Mouse (Mus musculus): ENCODE measurements around the gene Dhrs11.

GRCm38 (mm10) chr11:84818085-84818960 lies 10.5 kb downstream of the Dhrs11 start:
- TF ChIP-seq CTCF (IDR thresholded peaks at IDR 0.05; ENCODE audit: borderline replicate concordance, extremely low read depth, insufficient read depth, insufficient read length): peak; percentile 83
- no peak for TF ChIP-seq POLR2A (IDR thresholded peaks at IDR 0.05; ENCODE audit: borderline replicate concordance, extremely low read depth, insufficient read depth, insufficient read length, poor library complexity, severe bottlenecking)
